Mouse (Mus musculus) monocyte, adult 2 months (primary cell): ENCODE results near the gene Tcf15.

Source experiments
- DNase-seq, 2 experiments: peaks; one replicate each; pipeline ENCODE4 v3.0.0; 2022; ENCODE audit warnings: low spot score in 2 of 2, low read depth in 1 of 2

Tcf15 gene

GRCm38 (mm10) chr2:152166257-152166656 is 22.9 kb downstream of the Tcf15 start:
- DNase-seq, result no peak

GRCm38 (mm10) chr2:152167851-152168290 is 24.5 kb downstream of the Tcf15 start:
- no peak for DNase-seq

GRCm38 (mm10) chr2:152169377-152169776 is 26.0 kb downstream of the Tcf15 start:
- no peak for DNase-seq

- no peak for DNase-seq
Observed at GRCm38 (mm10) chr2:152174861-152175260, 31.5 kb downstream of the Tcf15 start.

GRCm38 (mm10) chr2:152176659-152177058 is 33.3 kb downstream of the Tcf15 start:
- no peak for DNase-seq

- no peak for DNase-seq
Observed at GRCm38 (mm10) chr2:152177162-152177805, 33.9 kb downstream of the Tcf15 start.

- no peak for DNase-seq
Observed at GRCm38 (mm10) chr2:152177806-152178170, 34.4 kb downstream of the Tcf15 start.

- DNase-seq, result no peak
Observed at GRCm38 (mm10) chr2:152178345-152178744, 35.0 kb downstream of the Tcf15 start.

GRCm38 (mm10) chr2:152179301-152179700 is 35.9 kb downstream of the Tcf15 start:
- no peak for DNase-seq

- DNase-seq, result no peak
Observed at GRCm38 (mm10) chr2:152180323-152180722, 37.0 kb downstream of the Tcf15 start.

GRCm38 (mm10) chr2:152187132-152187531 is 43.8 kb downstream of the Tcf15 start:
- no peak for DNase-seq

GRCm38 (mm10) chr2:152189213-152189612 is 45.9 kb downstream of the Tcf15 start:
- DNase-seq, result no peak

GRCm38 (mm10) chr2:152189640-152190039 is 46.3 kb downstream of the Tcf15 start:
- DNase-seq, result no peak

GRCm38 (mm10) chr2:152190161-152190560 is 46.8 kb downstream of the Tcf15 start:
- DNase-seq, result no peak

- DNase-seq, result no peak
Observed at GRCm38 (mm10) chr2:152192591-152193345, 49.4 kb downstream of the Tcf15 start.

- no peak for DNase-seq
Observed at GRCm38 (mm10) chr2:152193346-152193710, 50.0 kb downstream of the Tcf15 start.

- DNase-seq, result no peak
Observed at GRCm38 (mm10) chr2:152194586-152194985, 51.2 kb downstream of the Tcf15 start.

GRCm38 (mm10) chr2:152196896-152197295 is 53.5 kb downstream of the Tcf15 start:
- DNase-seq, result no peak

- DNase-seq, result peak in 1 of 2 experiments; percentile 19
Observed at GRCm38 (mm10) chr2:152197301-152197712, 53.9 kb downstream of the Tcf15 start.
